Mouse (Mus musculus): ENCODE measurements around the gene Slc9a3r1. TPM values are rescaled to one million over a fixed set of nuclear protein-coding genes. Genes with fewer than 3 reads are reported as not detected.

The Slc9a3r1 gene
- polyA plus RNA-seq, 1 experiment: 16.1 TPM

GRCm38 (mm10) chr11:115189304-115189703 is 26.2 kb downstream of the Slc9a3r1 start:
- H3K27me3 ChIP-seq (ENCODE audit: control insufficient read depth, insufficient read depth, insufficient read length): no peaks in the 10 kb centered on the region
- no peaks in the 10 kb centered on the region for H3K36me3 ChIP-seq (ENCODE audit: control insufficient read depth, insufficient read depth)
- no peak overlapping the region for H3ac ChIP-seq (ENCODE audit: control insufficient read depth, insufficient read length)
- no peaks in the 10 kb centered on the region for H3K79me2 ChIP-seq (ENCODE audit: control insufficient read depth, insufficient read depth)
- TF ChIP-seq TCF12 (IDR thresholded peaks at IDR 0.05; ENCODE audit: insufficient read depth, poor library complexity, severe bottlenecking) (no peak), MYOG (IDR thresholded peaks at IDR 0.05; ENCODE audit: control insufficient read depth in 1 of 3, insufficient read depth in 1 of 3, insufficient read length in 2 of 3, low read depth in 2 of 3) (no peak), SRF (IDR thresholded peaks at IDR 0.05; ENCODE audit: control insufficient read depth, insufficient read length, low read depth) (no peak), USF1 (IDR thresholded peaks at IDR 0.05; ENCODE audit: low read depth) (no peak), TCF3 (IDR thresholded peaks at IDR 0.05; ENCODE audit: insufficient read length, low read depth) (no peak), POLR2AphosphoS2 (IDR thresholded peaks at IDR 0.05; ENCODE audit: insufficient read length, low read depth) (no peak), MYOD1 (IDR thresholded peaks at IDR 0.05; ENCODE audit: control insufficient read depth in 1 of 3, insufficient read length in 2 of 3, low read depth in 2 of 3) (no peak), REST (IDR thresholded peaks at IDR 0.05; ENCODE audit: insufficient read depth, insufficient read length) (no peak), POLR2A (IDR thresholded peaks at IDR 0.05; ENCODE audit: insufficient read length, low read depth) (no peak), E2F4 (IDR thresholded peaks at IDR 0.05; ENCODE audit: insufficient read depth) (no peak), CEBPB (IDR thresholded peaks at IDR 0.05; ENCODE audit: insufficient read depth, poor library complexity, severe bottlenecking) (no peak), MAX (IDR thresholded peaks at IDR 0.05; ENCODE audit: low read depth) (no peak)
- no peak overlapping the region for H3K4me2 ChIP-seq (ENCODE audit: low read depth)
- H3K4me3 ChIP-seq: no peak overlapping the region

GRCm38 (mm10) chr11:115192180-115192579 is 29.0 kb downstream of the Slc9a3r1 start:
- no peak for TF ChIP-seq POLR2AphosphoS2 (IDR thresholded peaks at IDR 0.05; ENCODE audit: insufficient read length, low read depth)
- no peak for TF ChIP-seq MYOG (IDR thresholded peaks at IDR 0.05; ENCODE audit: control insufficient read depth in 1 of 3, insufficient read depth in 1 of 3, insufficient read length in 2 of 3, low read depth in 2 of 3)
- TF ChIP-seq POLR2A (IDR thresholded peaks at IDR 0.05; ENCODE audit: insufficient read length, low read depth): no peak
- no peak for TF ChIP-seq E2F4 (IDR thresholded peaks at IDR 0.05; ENCODE audit: insufficient read depth)
- TF ChIP-seq TCF3 (IDR thresholded peaks at IDR 0.05; ENCODE audit: insufficient read length, low read depth): no peak
- no peak for TF ChIP-seq MAX (IDR thresholded peaks at IDR 0.05; ENCODE audit: low read depth)
- no peak for TF ChIP-seq USF1 (IDR thresholded peaks at IDR 0.05; ENCODE audit: low read depth)
- TF ChIP-seq REST (IDR thresholded peaks at IDR 0.05; ENCODE audit: insufficient read depth, insufficient read length): no peak
- TF ChIP-seq TCF12 (IDR thresholded peaks at IDR 0.05; ENCODE audit: insufficient read depth, poor library complexity, severe bottlenecking): no peak
- TF ChIP-seq SRF (IDR thresholded peaks at IDR 0.05; ENCODE audit: control insufficient read depth, insufficient read length, low read depth): no peak
- no peaks in the 10 kb centered on the region for H3K79me2 ChIP-seq (ENCODE audit: control insufficient read depth, insufficient read depth)
- no peak overlapping the region for H3K4me2 ChIP-seq (ENCODE audit: low read depth)
- no peak overlapping the region for H3ac ChIP-seq (ENCODE audit: control insufficient read depth, insufficient read length)
- no peak overlapping the region for H3K4me3 ChIP-seq
- H3K27me3 ChIP-seq (ENCODE audit: control insufficient read depth, insufficient read depth, insufficient read length): no peaks in the 10 kb centered on the region
- H3K36me3 ChIP-seq (ENCODE audit: control insufficient read depth, insufficient read depth): no peaks in the 10 kb centered on the region

GRCm38 (mm10) chr11:115194693-115195092 is 31.6 kb downstream of the Slc9a3r1 start:
- H3ac ChIP-seq (ENCODE audit: control insufficient read depth, insufficient read length): no peak overlapping the region
- no peaks in the 10 kb centered on the region for H3K79me2 ChIP-seq (ENCODE audit: control insufficient read depth, insufficient read depth)
- no peak overlapping the region for H3K4me2 ChIP-seq (ENCODE audit: low read depth)
- no peak overlapping the region for H3K4me3 ChIP-seq
- H3K27me3 ChIP-seq (ENCODE audit: control insufficient read depth, insufficient read depth, insufficient read length): no peaks in the 10 kb centered on the region
- H3K36me3 ChIP-seq (ENCODE audit: control insufficient read depth, insufficient read depth): no peaks in the 10 kb centered on the region
- TF ChIP-seq TCF12 (IDR thresholded peaks at IDR 0.05; ENCODE audit: insufficient read depth, poor library complexity, severe bottlenecking) (no peak), CEBPB (IDR thresholded peaks at IDR 0.05; ENCODE audit: insufficient read depth, poor library complexity, severe bottlenecking) (no peak), MYOG (IDR thresholded peaks at IDR 0.05; ENCODE audit: control insufficient read depth in 1 of 3, insufficient read depth in 1 of 3, insufficient read length in 2 of 3, low read depth in 2 of 3) (no peak), MYOD1 (IDR thresholded peaks at IDR 0.05; ENCODE audit: control insufficient read depth in 1 of 3, insufficient read length in 2 of 3, low read depth in 2 of 3) (no peak), POLR2A (IDR thresholded peaks at IDR 0.05; ENCODE audit: insufficient read length, low read depth) (no peak)

- H3K36me3 ChIP-seq (ENCODE audit: control insufficient read depth, insufficient read depth): no peaks in the 10 kb centered on the region
- TF ChIP-seq MYOG (IDR thresholded peaks at IDR 0.05; ENCODE audit: control insufficient read depth in 1 of 3, insufficient read depth in 1 of 3, insufficient read length in 2 of 3, low read depth in 2 of 3) (no peak), REST (IDR thresholded peaks at IDR 0.05; ENCODE audit: insufficient read depth, insufficient read length) (no peak), SRF (IDR thresholded peaks at IDR 0.05; ENCODE audit: control insufficient read depth, insufficient read length, low read depth) (no peak), MAX (IDR thresholded peaks at IDR 0.05; ENCODE audit: low read depth) (no peak), MYOD1 (IDR thresholded peaks at IDR 0.05; ENCODE audit: control insufficient read depth in 1 of 3, insufficient read length in 2 of 3, low read depth in 2 of 3) (no peak), CEBPB (IDR thresholded peaks at IDR 0.05; ENCODE audit: insufficient read depth, poor library complexity, severe bottlenecking) (no peak), POLR2A (IDR thresholded peaks at IDR 0.05; ENCODE audit: insufficient read length, low read depth) (no peak), USF1 (IDR thresholded peaks at IDR 0.05; ENCODE audit: low read depth) (no peak), TCF3 (IDR thresholded peaks at IDR 0.05; ENCODE audit: insufficient read length, low read depth) (no peak), E2F4 (IDR thresholded peaks at IDR 0.05; ENCODE audit: insufficient read depth) (no peak), POLR2AphosphoS2 (IDR thresholded peaks at IDR 0.05; ENCODE audit: insufficient read length, low read depth) (no peak), TCF12 (IDR thresholded peaks at IDR 0.05; ENCODE audit: insufficient read depth, poor library complexity, severe bottlenecking) (no peak)
Measured at GRCm38 (mm10) chr11:115195933-115196332, 32.8 kb downstream of the Slc9a3r1 start.

GRCm38 (mm10) chr11:115197558-115197957 is 34.4 kb downstream of the Slc9a3r1 start:
- H3K4me2 ChIP-seq (ENCODE audit: low read depth): no peak overlapping the region
- no peak overlapping the region for H3K4me3 ChIP-seq
- no peak overlapping the region for H3ac ChIP-seq (ENCODE audit: control insufficient read depth, insufficient read length)
- H3K36me3 ChIP-seq (ENCODE audit: control insufficient read depth, insufficient read depth): no peaks in the 10 kb centered on the region
- H3K27me3 ChIP-seq (ENCODE audit: control insufficient read depth, insufficient read depth, insufficient read length): no peaks in the 10 kb centered on the region
- TF ChIP-seq MAX (IDR thresholded peaks at IDR 0.05; ENCODE audit: low read depth) (no peak), USF1 (IDR thresholded peaks at IDR 0.05; ENCODE audit: low read depth) (no peak), TCF12 (IDR thresholded peaks at IDR 0.05; ENCODE audit: insufficient read depth, poor library complexity, severe bottlenecking) (no peak), CEBPB (IDR thresholded peaks at IDR 0.05; ENCODE audit: insufficient read depth, poor library complexity, severe bottlenecking) (no peak), MYOD1 (IDR thresholded peaks at IDR 0.05; ENCODE audit: control insufficient read depth in 1 of 3, insufficient read length in 2 of 3, low read depth in 2 of 3) (no peak), MYOG (IDR thresholded peaks at IDR 0.05; ENCODE audit: control insufficient read depth in 1 of 3, insufficient read depth in 1 of 3, insufficient read length in 2 of 3, low read depth in 2 of 3) (no peak), POLR2A (IDR thresholded peaks at IDR 0.05; ENCODE audit: insufficient read length, low read depth) (no peak), TCF3 (IDR thresholded peaks at IDR 0.05; ENCODE audit: insufficient read length, low read depth) (no peak), SRF (IDR thresholded peaks at IDR 0.05; ENCODE audit: control insufficient read depth, insufficient read length, low read depth) (no peak), E2F4 (IDR thresholded peaks at IDR 0.05; ENCODE audit: insufficient read depth) (no peak), REST (IDR thresholded peaks at IDR 0.05; ENCODE audit: insufficient read depth, insufficient read length) (no peak), POLR2AphosphoS2 (IDR thresholded peaks at IDR 0.05; ENCODE audit: insufficient read length, low read depth) (no peak)
- H3K79me2 ChIP-seq (ENCODE audit: control insufficient read depth, insufficient read depth): no peaks in the 10 kb centered on the region

More at GRCm38 (mm10) chr11:115195933-115196332, 32.8 kb downstream of the Slc9a3r1 start:
- H3K79me2 ChIP-seq (ENCODE audit: control insufficient read depth, insufficient read depth): no peaks in the 10 kb centered on the region
- H3K4me2 ChIP-seq (ENCODE audit: low read depth): no peak overlapping the region
- no peak overlapping the region for H3K4me3 ChIP-seq
- no peak overlapping the region for H3ac ChIP-seq (ENCODE audit: control insufficient read depth, insufficient read length)
- H3K27me3 ChIP-seq (ENCODE audit: control insufficient read depth, insufficient read depth, insufficient read length): no peaks in the 10 kb centered on the region
